Mouse (Mus musculus) liver, postnatal 0 days (tissue): ENCODE measurements around the gene Pam.

Experiments used
- CTCF ChIP-seq: sonication (generic); IDR thresholded peaks from 2 replicates; pipeline ENCODE4 v1.5.1; 2016; ENCODE audit warnings: antibody characterized with exemption, low read depth
- EP300 ChIP-seq: IDR thresholded peaks from 2 replicates; pipeline ENCODE4 v1.6.1; 2016; ENCODE audit warnings: antibody characterized with exemption, low read depth, mild to moderate bottlenecking

DNA sequence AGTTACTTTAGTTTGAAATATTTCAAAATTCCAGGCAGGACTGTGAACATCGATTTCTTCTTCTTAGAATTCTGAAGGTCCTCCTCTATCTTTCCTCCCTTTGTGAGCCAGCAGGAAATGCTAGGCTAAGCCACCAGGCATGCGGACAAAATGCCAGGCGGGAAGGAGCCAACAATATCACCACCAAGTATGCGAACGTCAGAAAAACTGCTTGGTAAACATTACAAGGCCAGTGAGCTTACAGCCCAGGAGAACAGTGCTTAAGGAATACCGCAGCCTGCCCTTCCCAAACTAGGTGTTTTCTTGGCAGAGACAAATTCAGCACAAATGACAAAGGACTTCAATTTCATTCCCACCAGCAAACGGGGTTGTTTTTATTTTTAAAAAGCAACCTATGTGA, 15.8 kb downstream of the Pam start:
- TF ChIP-seq EP300 (no peak), CTCF (no peak)
